Mouse (Mus musculus): ENCODE measurements around the gene Slc9b2. TPM values are rescaled to one million over a fixed set of nuclear protein-coding genes. Genes with fewer than 3 reads are reported as not detected.

Slc9b2 gene
- polyA plus RNA-seq, 1 experiment from 2014 or later = 1.0 TPM

- Histone ChIP-seq H3K4me3 (no peak overlapping the region), H3K4me1 (no peaks in the 10 kb centered on the region), H3K36me3 (no peaks in the 10 kb centered on the region), H3K27ac (replicated peaks) (no peak overlapping the region), H3K4me2 (no peak overlapping the region), H3K9me3 (no peaks in the 10 kb centered on the region), H3K27me3 (replicated peaks) (no peaks in the 10 kb centered on the region), H3K9ac (no peak overlapping the region)
- 81% methylated on average over 4 of the region's 4 CpGs for WGBS
- ATAC-seq (ENCODE audit: extremely low read depth, insufficient number of reproducible peaks, low FRiP score, low TSS enrichment) = no peak
Observed at GRCm38 (mm10) chr3:135357394-135357793, 49.9 kb downstream of the Slc9b2 start.

GRCm38 (mm10) chr3:135375836-135376235, 68.3 kb downstream of the Slc9b2 start:
- H3K27ac ChIP-seq (replicated peaks) = no peak overlapping the region
- no peaks in the 10 kb centered on the region for H3K4me1 ChIP-seq
- no peak overlapping the region for H3K4me2 ChIP-seq
- H3K36me3 ChIP-seq = no peaks in the 10 kb centered on the region
- H3K9ac ChIP-seq = no peak overlapping the region
- no peak overlapping the region for H3K4me3 ChIP-seq
- no peaks in the 10 kb centered on the region for H3K27me3 ChIP-seq (replicated peaks)
- 73% methylated on average over 3 of the region's 3 CpGs for WGBS
- H3K9me3 ChIP-seq = no peaks in the 10 kb centered on the region
- ATAC-seq (ENCODE audit: extremely low read depth, insufficient number of reproducible peaks, low FRiP score, low TSS enrichment) = no peak

GRCm38 (mm10) chr3:135377445-135377844, 69.9 kb downstream of the Slc9b2 start:
- Histone ChIP-seq H3K9me3 (no peaks in the 10 kb centered on the region), H3K36me3 (no peaks in the 10 kb centered on the region), H3K4me3 (no peak overlapping the region), H3K9ac (no peak overlapping the region), H3K27me3 (replicated peaks) (no peaks in the 10 kb centered on the region), H3K4me2 (no peak overlapping the region), H3K4me1 (no peaks in the 10 kb centered on the region), H3K27ac (replicated peaks) (no peak overlapping the region)
- WGBS = 73% methylated on average over 10 of the region's 10 CpGs
- no peak for ATAC-seq (ENCODE audit: extremely low read depth, insufficient number of reproducible peaks, low FRiP score, low TSS enrichment)

GRCm38 (mm10) chr3:135379868-135380267, 72.4 kb downstream of the Slc9b2 start:
- no peaks in the 10 kb centered on the region for H3K36me3 ChIP-seq
- 76% methylated on average over 4 of the region's 4 CpGs for WGBS
- H3K4me2 ChIP-seq = no peak overlapping the region
- H3K4me1 ChIP-seq = no peaks in the 10 kb centered on the region
- no peaks in the 10 kb centered on the region for H3K27me3 ChIP-seq (replicated peaks)
- H3K9ac ChIP-seq = no peak overlapping the region
- H3K9me3 ChIP-seq = no peaks in the 10 kb centered on the region
- no peak overlapping the region for H3K27ac ChIP-seq (replicated peaks)
- H3K4me3 ChIP-seq = no peak overlapping the region
- no peak for ATAC-seq (ENCODE audit: extremely low read depth, insufficient number of reproducible peaks, low FRiP score, low TSS enrichment)

GRCm38 (mm10) chr3:135393186-135393585, 85.7 kb downstream of the Slc9b2 start:
- ATAC-seq (ENCODE audit: extremely low read depth, insufficient number of reproducible peaks, low FRiP score, low TSS enrichment) = no peak
- no peaks in the 10 kb centered on the region for H3K9me3 ChIP-seq
- H3K4me2 ChIP-seq = no peak overlapping the region
- WGBS = 46% methylated on average over 6 of the region's 6 CpGs
- no peak overlapping the region for H3K27ac ChIP-seq (replicated peaks)
- H3K36me3 ChIP-seq = no peaks in the 10 kb centered on the region
- H3K9ac ChIP-seq = no peak overlapping the region
- peaks cover 3% of the 10 kb centered on the region for H3K4me1 ChIP-seq
- no peak overlapping the region for H3K4me3 ChIP-seq
- no peaks in the 10 kb centered on the region for H3K27me3 ChIP-seq (replicated peaks)

Other genes with a start within 250 kb of the Slc9b2 start
- 17.3 and 17.8 TPM in 2 replicates for gene Cenpe, start 95.2 kb upstream of the Slc9b2 start, polyA plus RNA-seq (2015; fragmentation: Nextera tagmentation; extraction: Ambion mirVana)
- 2.7 and 3.2 TPM in 2 replicates for gene Bdh2, start 26.5 kb upstream of the Slc9b2 start, polyA plus RNA-seq (2015; fragmentation: Nextera tagmentation; extraction: Ambion mirVana)
- gene Slc9b1, start 40.3 kb downstream of the Slc9b2 start, polyA plus RNA-seq (2015; fragmentation: Nextera tagmentation; extraction: Ambion mirVana) = 0.14 TPM in 1 of 2 replicates, not detected in the other
- 45.3 and 52.7 TPM in 2 replicates for gene Cisd2, start 116.2 kb downstream of the Slc9b2 start, polyA plus RNA-seq (2015; fragmentation: Nextera tagmentation; extraction: Ambion mirVana)
- gene Ube2d3, start 130.4 kb downstream of the Slc9b2 start, polyA plus RNA-seq (2015; fragmentation: Nextera tagmentation; extraction: Ambion mirVana) = 398 and 436 TPM in 2 replicates
- gene Manba, start 177.9 kb downstream of the Slc9b2 start, polyA plus RNA-seq (2015; fragmentation: Nextera tagmentation; extraction: Ambion mirVana) = 31.5 and 37.4 TPM in 2 replicates

Measured in heart, embryonic 13.5 days (tissue).